Mouse (Mus musculus) megakaryocyte, embryonic 14.5 days (primary cell): Measurements from ENCODE around the gene Cct3.

Experiments
- FLI1 ChIP-seq: IDR thresholded peaks from 2 replicates; pipeline ENCODE4 v1.6.1; 2012; ENCODE audit warnings: low read length, inconsistent platforms, mixed read lengths
- GATA1 ChIP-seq: IDR thresholded peaks from 3 replicates; pipeline ENCODE4 v1.6.1; 2012; ENCODE audit warnings: mixed read lengths, low read length, inconsistent platforms, borderline replicate concordance

- TF ChIP-seq GATA1 (no peak), FLI1 (no peak)
Measured at GRCm38 (mm10) chr3:88359584-88359983, 62.7 kb downstream of the Cct3 start.
